Mouse (Mus musculus) forebrain, embryonic 14.5 days (tissue): ENCODE measurements around the gene Pramef8. TPM values are rescaled to one million over a fixed set of nuclear protein-coding genes. Genes with fewer than 3 reads are reported as not detected.

ENCODE experiments used
- ATAC-seq: fragments of 200-750 bp; cut with Nextera tagmentation; 2 replicates; pipeline ENCODE4 v1.8.0; 2017; ENCODE audit warnings: mild to moderate bottlenecking, moderate library complexity
- DNase-seq: peaks from one replicate; pipeline ENCODE4 v3.0.0-alpha.2; 2015; ENCODE audit warnings: low spot score
- H3K27ac ChIP-seq: fragments of 300-500 bp; sonication (generic); 2 replicates; pipeline ENCODE4 v1.5.1; 2014; ENCODE audit warnings: low read depth, mild to moderate bottlenecking, control low read depth, low read length, moderate library complexity
- H3K27me3 ChIP-seq: fragments of 300-500 bp; sonication (generic); replicated peaks from 2 replicates; pipeline ENCODE4 v1.6.1; 2014; ENCODE audit warnings: low read length, control low read depth, mixed read lengths; ENCODE audit not compliant: control insufficient read depth, insufficient read depth
- H3K36me3 ChIP-seq: fragments of 300-500 bp; sonication (generic); 2 replicates; pipeline ENCODE4 v1.6.1; 2014; ENCODE audit warnings: low read length, control low read depth; ENCODE audit not compliant: control insufficient read depth, insufficient read depth
- H3K4me1 ChIP-seq: fragments of 300-500 bp; sonication (generic); 2 replicates; pipeline ENCODE4 v1.6.1; 2014; ENCODE audit warnings: antibody characterized with exemption, low read length, control low read depth; ENCODE audit not compliant: control insufficient read depth, insufficient read depth
- H3K4me2 ChIP-seq: fragments of 300-500 bp; sonication (generic); 2 replicates; pipeline ENCODE4 v1.6.1; 2014; ENCODE audit warnings: mild to moderate bottlenecking, control low read depth, low read length
- H3K4me3 ChIP-seq: fragments of 300-500 bp; sonication (generic); 2 replicates; pipeline ENCODE4 v1.5.1; 2014; ENCODE audit warnings: low read depth, low read length, control low read depth
- H3K9ac ChIP-seq: fragments of 300-500 bp; sonication (generic); 2 replicates; pipeline ENCODE4 v1.6.1; 2014; ENCODE audit warnings: mild to moderate bottlenecking, low read length, control low read depth, moderate library complexity
- H3K9me3 ChIP-seq: fragments of 300-500 bp; sonication (generic); replicated peaks from 2 replicates; pipeline ENCODE4 v1.6.1; 2016; ENCODE audit warnings: low read length, control low read depth, mixed read lengths; ENCODE audit not compliant: control insufficient read depth
- WGBS: fragments of 180-500 bp; shearing (Covaris S2); extraction: QIAGEN DNeasy Blood & Tissue Kit; methylation state at CpG from one replicate; pipeline ENCODE4 v1.1.7; 2014; 5-methylcytosine and 5-hydroxymethylcytosine counted together
- polyA plus RNA-seq: library from polyadenylated mRNA; unstranded; fragments of >200 nt; fragmentation: Nextera tagmentation; extraction: Ambion mirVana; gene quantifications from 2 replicates; pipeline ENCODE4 v1.2.1, GENCODE M21; 2014

Pramef8 gene
- polyA plus RNA-seq: 15.6 and 16.3 TPM in 2 replicates

GRCm38 (mm10) chr4:143412219-143413092, at the start of gene Pramef8:
TSS of gene Pramef8 (plus strand) at chr4:143412426.
- Histone ChIP-seq H3K9ac (peak within 1 kb of the TSS; percentile 67), H3K27me3 (no peaks in the 10 kb centered on the region), H3K4me3 (peak within 1 kb of the TSS; percentile 51), H3K4me2 (peak within 1 kb of the TSS; percentile 44), H3K4me1 (no peaks in the 10 kb centered on the region), H3K36me3 (peaks cover 32% of the 10 kb centered on the region), H3K9me3 (0 out of 2 replicates have a peak, but pooled peaks cover 5% of the 10 kb centered on the region), H3K27ac (peak within 1 kb of the TSS; percentile 85)
- DNase-seq: peak; percentile 98
- peak; percentile 96 for ATAC-seq
- WGBS: under 1% methylated on average over 50 of the region's 50 CpGs

- no peak overlapping the region for H3K4me2 ChIP-seq
- H3K27me3 ChIP-seq: no peaks in the 10 kb centered on the region
- H3K4me3 ChIP-seq: no peak overlapping the region
- H3K36me3 ChIP-seq: no peaks in the 10 kb centered on the region
- H3K9ac ChIP-seq: no peak overlapping the region
- H3K27ac ChIP-seq: no peak overlapping the region
- H3K9me3 ChIP-seq: no peaks in the 10 kb centered on the region
- DNase-seq (peak; percentile 8), ATAC-seq (no peak)
- 20% methylated on average over 15 of the region's 15 CpGs for WGBS
- no peaks in the 10 kb centered on the region for H3K4me1 ChIP-seq
These were observed 45.7 kb upstream of the Pramef8 start for GRCm38 (mm10) chr4:143366415-143367041.

GRCm38 (mm10) chr4:143379480-143379879, 32.7 kb upstream of the Pramef8 start:
- no peak overlapping the region for H3K4me3 ChIP-seq
- 41% methylated on average over 7 of the region's 7 CpGs for WGBS
- ATAC-seq (peak; percentile 16; the same call in 1 of the 2 replicates), DNase-seq (peak; percentile 12)
- H3K27me3 ChIP-seq: no peaks in the 10 kb centered on the region
- H3K36me3 ChIP-seq: no peaks in the 10 kb centered on the region
- H3K4me1 ChIP-seq: no peaks in the 10 kb centered on the region
- no peak overlapping the region for H3K4me2 ChIP-seq
- no peak overlapping the region for H3K9ac ChIP-seq
- H3K9me3 ChIP-seq: no peaks in the 10 kb centered on the region
- no peak overlapping the region for H3K27ac ChIP-seq

GRCm38 (mm10) chr4:143379931-143380715, 32.1 kb upstream of the Pramef8 start:
- H3K4me2 ChIP-seq: no peak overlapping the region
- no peaks in the 10 kb centered on the region for H3K27me3 ChIP-seq

GRCm38 (mm10) chr4:143380716-143381004, 31.6 kb upstream of the Pramef8 start:
- Histone ChIP-seq H3K4me2 (no peak overlapping the region), H3K27ac (no peak overlapping the region), H3K36me3 (no peaks in the 10 kb centered on the region), H3K27me3 (no peaks in the 10 kb centered on the region), H3K9ac (no peak overlapping the region), H3K4me3 (no peak overlapping the region), H3K4me1 (no peaks in the 10 kb centered on the region), H3K9me3 (no peaks in the 10 kb centered on the region)
- DNase-seq (peak; percentile 61), ATAC-seq (no peak)
- WGBS: under 1% methylated on average over 5 of the region's 5 CpGs

More at GRCm38 (mm10) chr4:143379931-143380715, 32.1 kb upstream of the Pramef8 start:
- no peak overlapping the region for H3K27ac ChIP-seq
- DNase-seq (peak; percentile 14), ATAC-seq (peak; percentile 18; the same call in 1 of the 2 replicates)
- WGBS: 33% methylated on average over 15 of the region's 15 CpGs
- H3K36me3 ChIP-seq: no peaks in the 10 kb centered on the region
- H3K4me1 ChIP-seq: no peaks in the 10 kb centered on the region
- no peak overlapping the region for H3K9ac ChIP-seq
- no peak overlapping the region for H3K4me3 ChIP-seq
- no peaks in the 10 kb centered on the region for H3K9me3 ChIP-seq

GRCm38 (mm10) chr4:143382163-143382562, 30.1 kb upstream of the Pramef8 start:
- Histone ChIP-seq H3K36me3 (no peaks in the 10 kb centered on the region), H3K9me3 (no peaks in the 10 kb centered on the region), H3K4me2 (no peak overlapping the region), H3K4me3 (no peak overlapping the region), H3K27ac (no peak overlapping the region), H3K4me1 (no peaks in the 10 kb centered on the region), H3K27me3 (no peaks in the 10 kb centered on the region), H3K9ac (no peak overlapping the region)
- DNase-seq (peak; percentile 24), ATAC-seq (0 out of 2 replicates have a peak, but pooled peaks have one; percentile 33)
- 50% methylated on average over 3 of the region's 3 CpGs for WGBS

GRCm38 (mm10) chr4:143383646-143384045, 28.6 kb upstream of the Pramef8 start:
- Histone ChIP-seq H3K9ac (no peak overlapping the region), H3K4me2 (no peak overlapping the region), H3K9me3 (no peaks in the 10 kb centered on the region), H3K27me3 (no peaks in the 10 kb centered on the region), H3K27ac (no peak overlapping the region), H3K4me3 (no peak overlapping the region), H3K4me1 (no peaks in the 10 kb centered on the region), H3K36me3 (no peaks in the 10 kb centered on the region)
- ATAC-seq: no peak
- WGBS: 40% methylated on average over 4 of the region's 4 CpGs
- DNase-seq: peak; percentile 19

GRCm38 (mm10) chr4:143388955-143389702, 23.1 kb upstream of the Pramef8 start:
- H3K9me3 ChIP-seq: no peaks in the 10 kb centered on the region
- peak overlapping the region; percentile 26 for H3K4me3 ChIP-seq
- DNase-seq (peak; percentile 69), ATAC-seq (peak; percentile 92)
- no peak overlapping the region for H3K27ac ChIP-seq
- H3K9ac ChIP-seq: peak overlapping the region; percentile 47; the same call in 1 of the 2 replicates
- H3K36me3 ChIP-seq: no peaks in the 10 kb centered on the region
- no peaks in the 10 kb centered on the region for H3K4me1 ChIP-seq
- WGBS: 10% methylated on average over 30 of the region's 43 CpGs
- H3K4me2 ChIP-seq: peak overlapping the region; percentile 50
- no peaks in the 10 kb centered on the region for H3K27me3 ChIP-seq
